Mouse (Mus musculus): ENCODE measurements at regions not wholly inside any gene's neighbourhood (a gene's known extent, or its start where the extent isn't known, plus 50 kb on each side); places are given as distances from the start of the nearest gene placed in this dataset.
A peak's percentile ranks its signal among the peaks of the same experiment; 100 is the strongest.

DNA sequence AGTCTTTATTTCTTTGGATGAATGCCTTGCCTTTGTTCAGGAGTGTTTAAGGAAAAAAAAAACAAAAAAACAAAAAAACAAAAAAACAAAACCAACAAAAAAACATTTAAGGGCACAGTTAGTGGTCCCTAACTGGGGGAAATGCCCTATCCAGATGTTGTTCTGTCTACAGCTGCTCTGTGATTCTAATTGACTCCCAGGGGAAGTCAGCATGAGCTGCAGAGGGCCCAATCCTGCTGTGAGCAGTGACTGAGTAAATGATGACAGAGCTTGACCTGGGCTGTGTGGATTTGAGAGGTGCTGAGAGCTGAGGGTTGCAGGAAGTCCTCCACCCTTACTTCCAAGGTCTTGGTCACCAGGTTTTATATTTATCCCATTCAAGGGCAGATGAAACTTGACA, 812.5 kb downstream of the Robo1 start:
- DNase-seq (no peak), ATAC-seq (ENCODE audit: low FRiP score, low TSS enrichment) (no peak)
- no peak overlapping the region for H3K4me2 ChIP-seq (ENCODE audit: low read length)
- H3K9me3 ChIP-seq (ENCODE audit: control insufficient read depth, low read length): no peaks in the 10 kb centered on the region
- no peaks in the 10 kb centered on the region for H3K36me3 ChIP-seq (ENCODE audit: control insufficient read depth, insufficient read depth, low read length)
- no peaks in the 10 kb centered on the region for H3K27me3 ChIP-seq (ENCODE audit: control insufficient read depth, insufficient read depth, low read length)
- no peaks in the 10 kb centered on the region for H3K4me1 ChIP-seq (ENCODE audit: control insufficient read depth, insufficient read depth, low read length)
- no peak overlapping the region for H3K27ac ChIP-seq (replicated peaks; ENCODE audit: low read depth, low read length)
- H3K4me3 ChIP-seq (replicated peaks; ENCODE audit: low read depth, low read length): no peak overlapping the region
- H3K9ac ChIP-seq (replicated peaks; ENCODE audit: low read length): no peak overlapping the region

DNA sequence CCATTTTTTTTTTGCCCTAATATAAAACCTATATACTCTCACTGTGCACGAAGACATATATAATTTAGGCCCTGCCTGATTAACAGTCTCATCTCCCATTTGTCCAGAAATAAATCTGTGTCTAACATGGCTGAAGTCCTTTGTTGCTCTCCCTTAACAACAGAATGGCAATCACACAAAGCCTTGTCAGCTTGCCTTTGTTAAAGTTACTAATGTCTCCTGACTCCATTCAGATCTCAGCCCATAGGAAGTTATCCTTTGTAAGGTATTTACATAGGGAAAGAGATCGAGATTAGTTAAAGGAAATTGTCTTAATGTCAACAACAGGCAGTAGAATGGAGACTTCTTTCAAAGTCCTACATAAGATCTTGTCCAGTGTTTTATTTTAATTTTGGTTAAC, 809.2 kb downstream of the Robo1 start:
- Histone ChIP-seq H3K27me3 (ENCODE audit: control insufficient read depth, insufficient read depth, low read length) (no peaks in the 10 kb centered on the region), H3K36me3 (ENCODE audit: control insufficient read depth, insufficient read depth, low read length) (no peaks in the 10 kb centered on the region), H3K4me1 (ENCODE audit: control insufficient read depth, insufficient read depth, low read length) (no peaks in the 10 kb centered on the region), H3K9ac (replicated peaks; ENCODE audit: low read length) (no peak overlapping the region), H3K4me2 (ENCODE audit: low read length) (no peak overlapping the region), H3K27ac (replicated peaks; ENCODE audit: low read depth, low read length) (no peak overlapping the region), H3K4me3 (replicated peaks; ENCODE audit: low read depth, low read length) (no peak overlapping the region), H3K9me3 (ENCODE audit: control insufficient read depth, low read length) (no peaks in the 10 kb centered on the region)
- WGBS: 10% methylated on average over 2 of the region's 2 CpGs
- ATAC-seq (ENCODE audit: low FRiP score, low TSS enrichment) (no peak), DNase-seq (no peak)

DNA sequence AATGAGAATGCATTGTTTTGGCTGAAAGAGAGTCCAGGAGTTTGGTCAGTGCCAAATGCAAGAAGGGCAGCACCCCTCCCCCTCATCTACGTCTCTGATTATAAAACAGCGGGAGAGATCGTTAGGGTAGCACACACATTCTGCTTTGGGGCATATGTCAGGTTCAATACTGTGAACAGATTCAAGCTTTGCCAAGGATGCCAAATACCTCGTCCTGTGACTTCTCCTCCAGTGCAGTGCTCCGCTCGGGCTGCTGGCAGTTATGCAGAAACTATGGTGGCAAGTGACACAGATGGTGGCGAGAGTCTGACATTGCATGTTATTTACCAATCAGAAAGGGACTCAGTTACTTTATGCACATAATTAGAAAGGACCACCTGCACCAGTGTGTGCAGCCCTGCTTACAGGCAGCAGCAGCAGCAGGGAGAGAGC, 799.9 kb downstream of the Robo1 start:
- Histone ChIP-seq H3K4me2 (ENCODE audit: low read length) (peak overlapping the region; percentile 21; the same call in 1 of the 2 replicates), H3K36me3 (ENCODE audit: control insufficient read depth, insufficient read depth, low read length) (no peaks in the 10 kb centered on the region), H3K27ac (replicated peaks; ENCODE audit: low read depth, low read length) (no peak overlapping the region), H3K4me3 (replicated peaks; ENCODE audit: low read depth, low read length) (no peak overlapping the region), H3K27me3 (ENCODE audit: control insufficient read depth, insufficient read depth, low read length) (no peaks in the 10 kb centered on the region), H3K9ac (replicated peaks; ENCODE audit: low read length) (no peak overlapping the region), H3K9me3 (ENCODE audit: control insufficient read depth, low read length) (no peaks in the 10 kb centered on the region), H3K4me1 (ENCODE audit: control insufficient read depth, insufficient read depth, low read length) (0 out of 2 replicates have a peak, but pooled peaks cover 10% of the 10 kb centered on the region)
- DNase-seq (peak; percentile 63), ATAC-seq (ENCODE audit: low FRiP score, low TSS enrichment) (peak; percentile 81)
- 42% methylated on average over 7 of the region's 7 CpGs for WGBS

DNA sequence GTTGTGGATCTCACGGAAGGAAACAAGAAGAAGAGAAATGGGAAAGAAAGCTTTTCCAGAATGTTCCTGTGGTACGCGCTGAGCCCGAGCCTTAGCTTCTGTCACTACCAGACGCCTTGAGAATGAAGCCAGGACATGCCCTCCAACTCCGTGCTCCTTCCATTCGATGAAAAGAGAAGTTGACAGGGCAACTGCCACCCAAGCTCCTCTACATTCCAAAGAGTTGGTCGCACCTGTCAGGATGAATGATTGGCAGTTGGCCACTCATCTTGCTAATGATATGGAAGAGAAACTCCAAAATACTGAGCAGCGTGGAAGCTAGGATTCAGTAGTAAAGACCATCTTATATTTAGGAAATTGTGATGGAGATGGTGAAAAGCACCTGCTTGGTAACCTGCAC, 799.5 kb downstream of the Robo1 start:
- peak; percentile 17; the same call in 1 of the 2 replicates for ATAC-seq (ENCODE audit: low FRiP score, low TSS enrichment)
- H3K4me1 ChIP-seq (ENCODE audit: control insufficient read depth, insufficient read depth, low read length): 0 out of 2 replicates have a peak, but pooled peaks cover 10% of the 10 kb centered on the region
- no peaks in the 10 kb centered on the region for H3K9me3 ChIP-seq (ENCODE audit: control insufficient read depth, low read length)
- no peaks in the 10 kb centered on the region for H3K36me3 ChIP-seq (ENCODE audit: control insufficient read depth, insufficient read depth, low read length)
- H3K4me2 ChIP-seq (ENCODE audit: low read length): 0 out of 2 replicates have a peak overlapping the region, but pooled peaks have one; percentile 21
- H3K4me3 ChIP-seq (replicated peaks; ENCODE audit: low read depth, low read length): no peak overlapping the region
- no peak overlapping the region for H3K9ac ChIP-seq (replicated peaks; ENCODE audit: low read length)
- no peak overlapping the region for H3K27ac ChIP-seq (replicated peaks; ENCODE audit: low read depth, low read length)
- 69% methylated on average over 9 of the region's 9 CpGs for WGBS
- DNase-seq: no peak
- H3K27me3 ChIP-seq (ENCODE audit: control insufficient read depth, insufficient read depth, low read length): no peaks in the 10 kb centered on the region

DNA sequence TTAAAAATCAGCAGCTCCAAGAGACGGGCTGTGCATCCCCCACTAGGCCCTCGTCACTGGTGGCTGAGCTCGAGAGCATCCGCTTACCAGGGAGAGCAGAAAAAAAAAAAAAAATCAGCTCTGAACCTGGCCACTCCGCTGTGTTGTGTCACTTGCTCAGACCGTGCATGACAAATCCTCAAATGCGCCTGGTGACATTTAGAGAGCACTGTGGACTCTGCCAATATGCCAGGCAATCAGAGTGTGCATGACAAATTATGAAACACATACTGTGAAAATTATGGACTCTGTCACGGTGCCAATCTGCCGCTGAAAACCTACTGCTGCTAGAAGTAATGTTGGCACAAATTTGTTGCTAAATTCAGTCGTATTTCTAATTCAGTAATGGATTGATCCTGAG, 797.4 kb downstream of the Robo1 start:
- H3K4me2 ChIP-seq (ENCODE audit: low read length): no peak overlapping the region
- H3K9me3 ChIP-seq (ENCODE audit: control insufficient read depth, low read length): no peaks in the 10 kb centered on the region
- no peak overlapping the region for H3K4me3 ChIP-seq (replicated peaks; ENCODE audit: low read depth, low read length)
- H3K36me3 ChIP-seq (ENCODE audit: control insufficient read depth, insufficient read depth, low read length): no peaks in the 10 kb centered on the region
- no peak overlapping the region for H3K9ac ChIP-seq (replicated peaks; ENCODE audit: low read length)
- H3K4me1 ChIP-seq (ENCODE audit: control insufficient read depth, insufficient read depth, low read length): 0 out of 2 replicates have a peak, but pooled peaks cover 13% of the 10 kb centered on the region
- H3K27ac ChIP-seq (replicated peaks; ENCODE audit: low read depth, low read length): peak overlapping the region; percentile 66
- H3K27me3 ChIP-seq (ENCODE audit: control insufficient read depth, insufficient read depth, low read length): no peaks in the 10 kb centered on the region
- 32% methylated on average over 10 of the region's 10 CpGs for WGBS
- ATAC-seq (ENCODE audit: low FRiP score, low TSS enrichment) (peak; percentile 76; the same call in 1 of the 2 replicates), DNase-seq (peak; percentile 71)

DNA sequence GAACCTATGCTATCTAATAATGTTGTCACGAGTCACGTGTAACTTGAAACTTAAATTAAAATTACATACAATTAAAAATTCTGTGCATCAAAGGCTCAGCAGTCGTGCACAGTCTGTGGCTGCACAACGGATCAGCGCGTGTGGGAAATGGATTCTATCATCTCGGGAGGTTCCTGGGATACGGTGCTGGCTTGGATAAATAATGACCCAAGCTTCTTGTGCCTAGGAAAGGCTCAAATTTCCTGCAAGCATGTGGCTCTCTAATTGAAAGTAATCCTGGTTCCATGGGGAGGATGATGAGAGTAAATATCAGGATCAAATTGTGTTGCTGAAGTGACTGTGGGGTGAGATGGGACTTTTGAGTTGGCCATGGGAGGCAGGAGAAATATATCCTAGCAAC, 792.2 kb downstream of the Robo1 start:
- H3K36me3 ChIP-seq (ENCODE audit: control insufficient read depth, insufficient read depth, low read length): no peaks in the 10 kb centered on the region
- 62% methylated on average over 8 of the region's 8 CpGs for WGBS
- H3K4me2 ChIP-seq (ENCODE audit: low read length): no peak overlapping the region
- ATAC-seq (ENCODE audit: low FRiP score, low TSS enrichment) (no peak), DNase-seq (no peak)
- H3K27me3 ChIP-seq (ENCODE audit: control insufficient read depth, insufficient read depth, low read length): no peaks in the 10 kb centered on the region
- no peak overlapping the region for H3K27ac ChIP-seq (replicated peaks; ENCODE audit: low read depth, low read length)
- H3K4me1 ChIP-seq (ENCODE audit: control insufficient read depth, insufficient read depth, low read length): peaks cover 21% of the 10 kb centered on the region; the same call in 1 of the 2 replicates
- H3K4me3 ChIP-seq (replicated peaks; ENCODE audit: low read depth, low read length): no peak overlapping the region
- H3K9me3 ChIP-seq (ENCODE audit: control insufficient read depth, low read length): no peaks in the 10 kb centered on the region
- no peak overlapping the region for H3K9ac ChIP-seq (replicated peaks; ENCODE audit: low read length)

DNA sequence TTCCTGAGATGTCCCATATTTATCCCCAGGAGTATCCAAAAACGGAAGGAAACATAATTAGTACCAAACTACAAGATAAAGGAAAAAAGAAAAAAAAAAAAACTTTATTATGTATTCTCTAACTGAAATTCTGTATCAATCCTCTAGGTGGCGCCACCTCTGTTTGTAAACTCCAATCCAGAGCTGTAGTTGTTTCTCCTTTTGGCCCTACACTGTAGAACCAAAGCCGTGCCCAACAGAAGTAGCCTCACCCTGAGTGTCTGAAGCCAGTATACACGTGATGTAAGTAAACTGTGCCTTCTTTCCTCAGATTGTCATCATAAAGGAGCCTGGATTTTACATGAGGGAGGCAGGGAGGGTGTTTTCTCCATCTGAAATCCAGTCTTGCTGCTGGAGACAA, 790.7 kb downstream of the Robo1 start:
- no peak overlapping the region for H3K4me2 ChIP-seq (ENCODE audit: low read length)
- no peak for ATAC-seq (ENCODE audit: low FRiP score, low TSS enrichment)
- H3K4me3 ChIP-seq (replicated peaks; ENCODE audit: low read depth, low read length): no peak overlapping the region
- H3K9me3 ChIP-seq (ENCODE audit: control insufficient read depth, low read length): no peaks in the 10 kb centered on the region
- H3K27ac ChIP-seq (replicated peaks; ENCODE audit: low read depth, low read length): no peak overlapping the region
- WGBS: 14% methylated on average over 4 of the region's 4 CpGs
- peak; percentile 81 for DNase-seq
- H3K27me3 ChIP-seq (ENCODE audit: control insufficient read depth, insufficient read depth, low read length): no peaks in the 10 kb centered on the region
- no peak overlapping the region for H3K9ac ChIP-seq (replicated peaks; ENCODE audit: low read length)
- H3K4me1 ChIP-seq (ENCODE audit: control insufficient read depth, insufficient read depth, low read length): peaks cover 16% of the 10 kb centered on the region; the same call in 1 of the 2 replicates
- no peaks in the 10 kb centered on the region for H3K36me3 ChIP-seq (ENCODE audit: control insufficient read depth, insufficient read depth, low read length)

DNA sequence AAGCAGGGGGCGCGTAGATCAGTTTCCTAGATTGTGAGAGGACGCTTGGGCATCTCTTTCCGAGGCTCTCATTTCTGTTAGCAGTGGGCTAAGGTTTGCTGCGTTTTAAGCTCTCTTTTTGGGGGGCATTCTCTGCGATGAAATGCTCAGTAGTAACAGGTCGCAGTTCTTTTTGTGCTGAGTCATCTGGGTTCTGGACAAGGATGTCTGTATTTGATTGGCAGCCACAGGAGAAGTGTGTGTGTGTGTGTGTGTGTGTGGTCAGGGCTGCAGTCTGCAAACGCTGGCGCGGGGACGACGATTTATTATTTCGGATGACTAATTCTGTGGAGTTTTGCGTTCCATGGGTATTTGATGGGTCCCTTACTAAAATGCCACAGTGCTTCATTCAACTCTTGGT, 789.1 kb downstream of the Robo1 start:
- Histone ChIP-seq H3K4me1 (ENCODE audit: control insufficient read depth, insufficient read depth, low read length) (peaks cover 13% of the 10 kb centered on the region; the same call in 1 of the 2 replicates), H3K4me3 (replicated peaks; ENCODE audit: low read depth, low read length) (no peak overlapping the region), H3K9me3 (ENCODE audit: control insufficient read depth, low read length) (no peaks in the 10 kb centered on the region), H3K27me3 (ENCODE audit: control insufficient read depth, insufficient read depth, low read length) (no peaks in the 10 kb centered on the region), H3K27ac (replicated peaks; ENCODE audit: low read depth, low read length) (no peak overlapping the region), H3K9ac (replicated peaks; ENCODE audit: low read length) (no peak overlapping the region), H3K4me2 (ENCODE audit: low read length) (peak overlapping the region; percentile 24), H3K36me3 (ENCODE audit: control insufficient read depth, insufficient read depth, low read length) (no peaks in the 10 kb centered on the region)
- ATAC-seq (ENCODE audit: low FRiP score, low TSS enrichment): no peak; the same call in 1 of the 2 replicates
- WGBS: 21% methylated on average over 14 of the region's 14 CpGs
- peak; percentile 42 for DNase-seq

Data from midbrain, embryonic 14.5 days (tissue).